Mouse (Mus musculus): ENCODE measurements around the gene Tmppe. TPM values are rescaled to one million over a fixed set of nuclear protein-coding genes. Genes with fewer than 3 reads are reported as not detected.

Tmppe gene
- polyA plus RNA-seq, 1 experiment from 2014 or later, result 2.8 TPM

- Histone ChIP-seq H3K4me2 (ENCODE audit: low read depth, low read length) (no peak overlapping the region), H3K4me3 (ENCODE audit: low read depth, low read length) (no peak overlapping the region), H3K27me3 (ENCODE audit: control insufficient read depth, insufficient read depth, low read length) (no peaks in the 10 kb centered on the region), H3K27ac (ENCODE audit: low read depth, low read length) (no peak overlapping the region), H3K4me1 (ENCODE audit: control insufficient read depth, insufficient read depth, low read length) (no peaks in the 10 kb centered on the region), H3K9me3 (ENCODE audit: control insufficient read depth, low read length) (no peaks in the 10 kb centered on the region), H3K36me3 (ENCODE audit: control insufficient read depth, insufficient read depth, low read length) (0 out of 2 replicates have a peak, but pooled peaks cover 4% of the 10 kb centered on the region), H3K9ac (replicated peaks; ENCODE audit: low read depth, low read length) (no peak overlapping the region)
- no peak for ATAC-seq (ENCODE audit: low read depth)
- 97% methylated on average over 7 of the region's 7 CpGs for WGBS
These were observed 20.9 kb downstream of the Tmppe start for GRCm38 (mm10) chr9:114421797-114422196.

- H3K4me3 ChIP-seq (ENCODE audit: low read depth, low read length), result no peak overlapping the region
- no peaks in the 10 kb centered on the region for H3K9me3 ChIP-seq (ENCODE audit: control insufficient read depth, low read length)
- H3K36me3 ChIP-seq (ENCODE audit: control insufficient read depth, insufficient read depth, low read length), result 0 out of 2 replicates have a peak, but pooled peaks cover 4% of the 10 kb centered on the region
- 98% methylated on average over 5 of the region's 5 CpGs for WGBS
- no peak overlapping the region for H3K9ac ChIP-seq (replicated peaks; ENCODE audit: low read depth, low read length)
- H3K4me2 ChIP-seq (ENCODE audit: low read depth, low read length), result no peak overlapping the region
- H3K4me1 ChIP-seq (ENCODE audit: control insufficient read depth, insufficient read depth, low read length), result no peaks in the 10 kb centered on the region
- ATAC-seq (ENCODE audit: low read depth), result no peak
- no peak overlapping the region for H3K27ac ChIP-seq (ENCODE audit: low read depth, low read length)
- H3K27me3 ChIP-seq (ENCODE audit: control insufficient read depth, insufficient read depth, low read length), result no peaks in the 10 kb centered on the region
These were observed 24.7 kb downstream of the Tmppe start for GRCm38 (mm10) chr9:114425576-114425975.

GRCm38 (mm10) chr9:114426201-114426600 lies 25.3 kb downstream of the Tmppe start:
- no peaks in the 10 kb centered on the region for H3K4me1 ChIP-seq (ENCODE audit: control insufficient read depth, insufficient read depth, low read length)
- H3K27me3 ChIP-seq (ENCODE audit: control insufficient read depth, insufficient read depth, low read length), result no peaks in the 10 kb centered on the region
- H3K27ac ChIP-seq (ENCODE audit: low read depth, low read length), result no peak overlapping the region
- H3K9ac ChIP-seq (replicated peaks; ENCODE audit: low read depth, low read length), result no peak overlapping the region
- no peak overlapping the region for H3K4me3 ChIP-seq (ENCODE audit: low read depth, low read length)
- H3K9me3 ChIP-seq (ENCODE audit: control insufficient read depth, low read length), result no peaks in the 10 kb centered on the region
- ATAC-seq (ENCODE audit: low read depth), result no peak
- 91% methylated on average over 5 of the region's 5 CpGs for whole genome bisulfite sequencing
- H3K4me2 ChIP-seq (ENCODE audit: low read depth, low read length), result no peak overlapping the region
- H3K36me3 ChIP-seq (ENCODE audit: control insufficient read depth, insufficient read depth, low read length), result 0 out of 2 replicates have a peak, but pooled peaks cover 4% of the 10 kb centered on the region

GRCm38 (mm10) chr9:114427425-114427824 lies 26.5 kb downstream of the Tmppe start:
- H3K27me3 ChIP-seq (ENCODE audit: control insufficient read depth, insufficient read depth, low read length), result no peaks in the 10 kb centered on the region
- no peak overlapping the region for H3K9ac ChIP-seq (replicated peaks; ENCODE audit: low read depth, low read length)
- no peak overlapping the region for H3K4me3 ChIP-seq (ENCODE audit: low read depth, low read length)
- 97% methylated on average over 8 of the region's 8 CpGs for WGBS
- no peak for ATAC-seq (ENCODE audit: low read depth)
- no peak overlapping the region for H3K4me2 ChIP-seq (ENCODE audit: low read depth, low read length)
- no peak overlapping the region for H3K27ac ChIP-seq (ENCODE audit: low read depth, low read length)
- no peaks in the 10 kb centered on the region for H3K4me1 ChIP-seq (ENCODE audit: control insufficient read depth, insufficient read depth, low read length)
- 0 out of 2 replicates have a peak, but pooled peaks cover 4% of the 10 kb centered on the region for H3K36me3 ChIP-seq (ENCODE audit: control insufficient read depth, insufficient read depth, low read length)
- no peaks in the 10 kb centered on the region for H3K9me3 ChIP-seq (ENCODE audit: control insufficient read depth, low read length)

- H3K9me3 ChIP-seq (ENCODE audit: control insufficient read depth, low read length), result no peaks in the 10 kb centered on the region
- H3K9ac ChIP-seq (replicated peaks; ENCODE audit: low read depth, low read length), result no peak overlapping the region
- no peak overlapping the region for H3K4me3 ChIP-seq (ENCODE audit: low read depth, low read length)
- ATAC-seq (ENCODE audit: low read depth), result no peak
- no peak overlapping the region for H3K27ac ChIP-seq (ENCODE audit: low read depth, low read length)
- no peaks in the 10 kb centered on the region for H3K27me3 ChIP-seq (ENCODE audit: control insufficient read depth, insufficient read depth, low read length)
- H3K4me2 ChIP-seq (ENCODE audit: low read depth, low read length), result no peak overlapping the region
- WGBS, result 87% methylated on average over 12 of the region's 12 CpGs
- no peaks in the 10 kb centered on the region for H3K4me1 ChIP-seq (ENCODE audit: control insufficient read depth, insufficient read depth, low read length)
- 0 out of 2 replicates have a peak, but pooled peaks cover 4% of the 10 kb centered on the region for H3K36me3 ChIP-seq (ENCODE audit: control insufficient read depth, insufficient read depth, low read length)
These were observed 27.4 kb downstream of the Tmppe start for GRCm38 (mm10) chr9:114428103-114428834.

- Histone ChIP-seq H3K36me3 (ENCODE audit: control insufficient read depth, insufficient read depth, low read length) (no peaks in the 10 kb centered on the region), H3K27me3 (ENCODE audit: control insufficient read depth, insufficient read depth, low read length) (no peaks in the 10 kb centered on the region), H3K9me3 (ENCODE audit: control insufficient read depth, low read length) (no peaks in the 10 kb centered on the region), H3K4me1 (ENCODE audit: control insufficient read depth, insufficient read depth, low read length) (no peaks in the 10 kb centered on the region), H3K9ac (replicated peaks; ENCODE audit: low read depth, low read length) (no peak overlapping the region), H3K4me3 (ENCODE audit: low read depth, low read length) (no peak overlapping the region), H3K27ac (ENCODE audit: low read depth, low read length) (no peak overlapping the region), H3K4me2 (ENCODE audit: low read depth, low read length) (no peak overlapping the region)
- ATAC-seq (ENCODE audit: low read depth), result no peak
- 81% methylated on average over 2 of the region's 2 CpGs for WGBS
These were observed 34.8 kb downstream of the Tmppe start for GRCm38 (mm10) chr9:114435668-114436067.

GRCm38 (mm10) chr9:114440548-114440947 lies 39.6 kb downstream of the Tmppe start:
- Histone ChIP-seq H3K9ac (replicated peaks; ENCODE audit: low read depth, low read length) (no peak overlapping the region), H3K9me3 (ENCODE audit: control insufficient read depth, low read length) (no peaks in the 10 kb centered on the region), H3K27ac (ENCODE audit: low read depth, low read length) (no peak overlapping the region), H3K4me3 (ENCODE audit: low read depth, low read length) (no peak overlapping the region), H3K27me3 (ENCODE audit: control insufficient read depth, insufficient read depth, low read length) (no peaks in the 10 kb centered on the region), H3K4me2 (ENCODE audit: low read depth, low read length) (no peak overlapping the region), H3K36me3 (ENCODE audit: control insufficient read depth, insufficient read depth, low read length) (no peaks in the 10 kb centered on the region), H3K4me1 (ENCODE audit: control insufficient read depth, insufficient read depth, low read length) (no peaks in the 10 kb centered on the region)
- no peak for ATAC-seq (ENCODE audit: low read depth)
- 87% methylated on average over 10 of the region's 10 CpGs for WGBS

GRCm38 (mm10) chr9:114442225-114442624 lies 41.3 kb downstream of the Tmppe start:
- Histone ChIP-seq H3K4me3 (ENCODE audit: low read depth, low read length) (no peak overlapping the region), H3K27ac (ENCODE audit: low read depth, low read length) (no peak overlapping the region), H3K27me3 (ENCODE audit: control insufficient read depth, insufficient read depth, low read length) (no peaks in the 10 kb centered on the region), H3K9me3 (ENCODE audit: control insufficient read depth, low read length) (no peaks in the 10 kb centered on the region), H3K36me3 (ENCODE audit: control insufficient read depth, insufficient read depth, low read length) (no peaks in the 10 kb centered on the region), H3K9ac (replicated peaks; ENCODE audit: low read depth, low read length) (no peak overlapping the region), H3K4me2 (ENCODE audit: low read depth, low read length) (no peak overlapping the region), H3K4me1 (ENCODE audit: control insufficient read depth, insufficient read depth, low read length) (no peaks in the 10 kb centered on the region)
- no peak for ATAC-seq (ENCODE audit: low read depth)
- 94% methylated on average over 9 of the region's 9 CpGs for WGBS

- WGBS, result 89% methylated on average over 9 of the region's 9 CpGs
- no peaks in the 10 kb centered on the region for H3K27me3 ChIP-seq (ENCODE audit: control insufficient read depth, insufficient read depth, low read length)
- no peak overlapping the region for H3K9ac ChIP-seq (replicated peaks; ENCODE audit: low read depth, low read length)
- no peak overlapping the region for H3K4me3 ChIP-seq (ENCODE audit: low read depth, low read length)
- no peaks in the 10 kb centered on the region for H3K4me1 ChIP-seq (ENCODE audit: control insufficient read depth, insufficient read depth, low read length)
- H3K4me2 ChIP-seq (ENCODE audit: low read depth, low read length), result no peak overlapping the region
- ATAC-seq (ENCODE audit: low read depth), result no peak
- H3K36me3 ChIP-seq (ENCODE audit: control insufficient read depth, insufficient read depth, low read length), result no peaks in the 10 kb centered on the region
- no peaks in the 10 kb centered on the region for H3K9me3 ChIP-seq (ENCODE audit: control insufficient read depth, low read length)
- no peak overlapping the region for H3K27ac ChIP-seq (ENCODE audit: low read depth, low read length)
These were observed 42.0 kb downstream of the Tmppe start for GRCm38 (mm10) chr9:114442893-114443292.

All from neural tube, embryonic 14.5 days (tissue).